20 mouse cellular contexts compared by ENCODE assay signal in the genomic region with DNA sequence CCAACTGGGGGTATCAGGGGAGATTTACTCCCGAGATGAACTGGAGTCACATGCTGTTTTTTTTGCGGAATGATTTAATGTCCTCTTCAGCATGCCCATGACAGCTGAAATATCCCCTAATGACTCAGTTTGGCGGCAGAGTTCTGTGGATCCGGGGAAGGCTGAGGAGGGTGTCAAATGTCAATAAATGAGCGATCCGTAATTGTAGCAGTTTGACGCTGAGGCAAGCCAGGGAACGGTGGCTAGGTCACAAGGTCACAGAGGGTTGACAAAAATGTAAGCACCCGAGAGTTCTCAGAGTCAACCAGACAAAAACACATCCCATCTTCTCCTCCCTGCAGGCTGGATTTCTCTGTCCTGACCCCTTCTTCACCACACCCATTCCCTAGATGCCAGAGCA.
DNase-seq lines count a peak whose midpoint lies in the region; ATAC-seq and TF ChIP-seq lines count a peak whose summit lies in the region.
"Had no signal": no experiment of that assay in that cellular context is flagged by ENCODE, and none has a peak within 500 bp of the region (broad histone marks: within the 10 kb centered on the region; RNA-seq: fewer than 3 reads in every experiment).

No protein-coding gene starts in this region.

- 0 out of 2 replicates have a peak overlapping the region, but pooled peaks have one; percentile 23 for H3K27ac ChIP-seq in hindbrain, embryonic 10.5 days
- H3K27ac ChIP-seq in hindbrain, postnatal 0 days = no peak overlapping the region
- H3K27ac ChIP-seq in lung, embryonic 14.5 days (ENCODE audit: low read depth) = no peak overlapping the region
- H3K27ac ChIP-seq: forebrain, embryonic 13.5 days; heart, adult 2 months; heart, embryonic 15.5 days; limb, embryonic 15.5 days; midbrain, embryonic 10.5 days had no signal

- no peak for TF ChIP-seq CTCF in hindbrain, postnatal 0 days (IDR thresholded peaks at IDR 0.05; ENCODE audit: low read depth)
- no peak for TF ChIP-seq CTCF in lung, embryonic 14.5 days (IDR thresholded peaks at IDR 0.05; ENCODE audit: low read depth)
- TF ChIP-seq CTCF in lung, adult 2 months (IDR thresholded peaks at IDR 0.05; ENCODE audit: insufficient read depth, low read length) = no peak

- no peak overlapping the region for H3K4me2 ChIP-seq in hindbrain, postnatal 0 days (ENCODE audit: low read depth, low read length)
- H3K4me2 ChIP-seq in lung, embryonic 14.5 days = no peak overlapping the region
- H3K4me2 ChIP-seq: forebrain, embryonic 13.5 days; heart, embryonic 15.5 days; limb, embryonic 15.5 days had no signal

- DNase-seq in hindbrain, embryonic 10.5 days (ENCODE audit: low spot score) = peak; percentile 34
- DNase-seq in hindbrain, postnatal 0 days (ENCODE audit: low spot score) = no peak
- peak; percentile 29 for DNase-seq in lung, embryonic 14.5 days
- DNase-seq in lung, adult 2 months = no peak
- peak; percentile 57 for DNase-seq in hindlimb bud, embryonic 11.5 days (ENCODE audit: extremely low spot score, low read depth, low spot score)
- DNase-seq in right cerebral cortex, postnatal 14 days = no peak
- DNase-seq: adrenal gland, postnatal 10 days; cerebellum, adult 18-20 months; heart, adult 2 months; liver, postnatal 0 days; lung, postnatal 36 days; right cerebral cortex, postnatal 4 days; thymus, postnatal 25 days had no signal

- WGBS in hindbrain, embryonic 10.5 days = 12% methylated on average over 9 of the region's 9 CpGs
- 20% methylated on average over 9 of the region's 9 CpGs for WGBS in hindbrain, postnatal 0 days
- WGBS in lung, embryonic 14.5 days = 5% methylated on average over 9 of the region's 9 CpGs
- 18% methylated on average over 9 of the region's 9 CpGs for WGBS in lung, adult 2 months

- peaks cover 20% of the 10 kb centered on the region for H3K4me1 ChIP-seq in hindbrain, embryonic 10.5 days (replicated peaks)
- H3K4me1 ChIP-seq in hindbrain, postnatal 0 days (ENCODE audit: insufficient read depth, low read length) = no peaks in the 10 kb centered on the region
- no peaks in the 10 kb centered on the region for H3K4me1 ChIP-seq in lung, embryonic 14.5 days (ENCODE audit: insufficient read depth)
- no peaks in the 10 kb centered on the region for H3K4me1 ChIP-seq in lung, adult 2 months (ENCODE audit: control insufficient read depth, insufficient read depth, low read length)
- H3K4me1 ChIP-seq: forebrain, embryonic 13.5 days; heart, embryonic 15.5 days had no signal

- no peaks in the 10 kb centered on the region for H3K9me3 ChIP-seq in hindbrain, embryonic 10.5 days
- H3K9me3 ChIP-seq in hindbrain, postnatal 0 days (ENCODE audit: low read length) = no peaks in the 10 kb centered on the region
- no peaks in the 10 kb centered on the region for H3K9me3 ChIP-seq in lung, embryonic 14.5 days (ENCODE audit: low read depth, low read length)
- H3K9me3 ChIP-seq: forebrain, embryonic 13.5 days; heart, embryonic 15.5 days; limb, embryonic 15.5 days; midbrain, embryonic 10.5 days had no signal

- H3K36me3 ChIP-seq in hindbrain, embryonic 10.5 days = no peaks in the 10 kb centered on the region
- no peaks in the 10 kb centered on the region for H3K36me3 ChIP-seq in hindbrain, postnatal 0 days (ENCODE audit: insufficient read depth, low read length)
- no peaks in the 10 kb centered on the region for H3K36me3 ChIP-seq in lung, embryonic 14.5 days (ENCODE audit: insufficient read depth)
- H3K36me3 ChIP-seq: heart, embryonic 15.5 days; limb, embryonic 15.5 days; midbrain, embryonic 10.5 days had no signal

- no peak overlapping the region for H3K9ac ChIP-seq in hindbrain, postnatal 0 days (replicated peaks; ENCODE audit: low read length)
- no peak overlapping the region for H3K9ac ChIP-seq in lung, embryonic 14.5 days
- H3K9ac ChIP-seq: forebrain, embryonic 13.5 days; heart, embryonic 15.5 days; limb, embryonic 15.5 days; liver, postnatal 0 days had no signal

- TF ChIP-seq POLR2A in lung, adult 2 months (IDR thresholded peaks at IDR 0.05; ENCODE audit: borderline replicate concordance, extremely low read depth, low read depth, low read length) = no peak

- H3K27me3 ChIP-seq in hindbrain, embryonic 10.5 days (ENCODE audit: insufficient read depth, poor library complexity, severe bottlenecking) = no peaks in the 10 kb centered on the region
- H3K27me3 ChIP-seq in hindbrain, postnatal 0 days (ENCODE audit: insufficient read depth, low read length) = no peaks in the 10 kb centered on the region
- H3K27me3 ChIP-seq in lung, embryonic 14.5 days (ENCODE audit: insufficient read depth, low read length) = no peaks in the 10 kb centered on the region
- H3K27me3 ChIP-seq: CH12.LX; forebrain, embryonic 13.5 days; heart, embryonic 15.5 days; limb, embryonic 15.5 days had no signal

- ATAC-seq in hindbrain, postnatal 0 days = no peak
- no peak for ATAC-seq in lung, embryonic 14.5 days (ENCODE audit: insufficient read depth)
- ATAC-seq in erythroid progenitor cell, adult 5-6 weeks (replicated peaks; ENCODE audit: low FRiP score, poor library complexity, severe bottlenecking) = no peak
- ATAC-seq: forebrain, embryonic 13.5 days; intestine, postnatal 0 days; liver, postnatal 0 days had no signal

- no peak overlapping the region for H3K4me3 ChIP-seq in hindbrain, embryonic 10.5 days
- H3K4me3 ChIP-seq in hindbrain, postnatal 0 days (ENCODE audit: low read length) = no peak overlapping the region
- H3K4me3 ChIP-seq in lung, embryonic 14.5 days (ENCODE audit: low read depth, low read length) = no peak overlapping the region
- H3K4me3 ChIP-seq in lung, adult 2 months (replicated peaks; ENCODE audit: extremely low read depth, low read depth, low read length) = no peak overlapping the region
- H3K4me3 ChIP-seq: forebrain, embryonic 13.5 days; heart, adult 2 months; heart, embryonic 15.5 days; limb, embryonic 15.5 days; midbrain, embryonic 10.5 days had no signal

Comparison
In these comparisons a context has a peak if more than half of its experiments do, and no peak if none do; other contexts are left out.
1. DNase-seq: peak in hindbrain, embryonic 10.5 days (single experiment), lung, embryonic 14.5 days (single experiment) and hindlimb bud, embryonic 11.5 days (single experiment); none in hindbrain, postnatal 0 days (single experiment), lung, adult 2 months (single experiment) and right cerebral cortex, postnatal 14 days (single experiment).